Mouse (Mus musculus): Measurements from ENCODE around the gene Ubl5.
"Not testable (repeated sequence)": the region's sequence is repeated elsewhere in the genome, so short reads cannot be mapped to it uniquely, and the experiment has no call there.

Gene Ubl5

GRCm38 (mm10) chr9:20657546-20657945, 14.9 kb downstream of the Ubl5 start:
- no peak for DNase-seq (ENCODE audit: low spot score in 2 of 2)

- peak; percentile 66 to 81 for DNase-seq (ENCODE audit: low spot score in 2 of 2)
Measured at GRCm38 (mm10) chr9:20662325-20662724, 19.6 kb downstream of the Ubl5 start.

GRCm38 (mm10) chr9:20662874-20663273, 20.2 kb downstream of the Ubl5 start:
- DNase-seq (ENCODE audit: low spot score in 2 of 2): no peak

- no peak for DNase-seq (ENCODE audit: low spot score in 2 of 2)
Measured at GRCm38 (mm10) chr9:20663956-20664355, 21.3 kb downstream of the Ubl5 start.

- DNase-seq (ENCODE audit: low spot score in 2 of 2): no peak
Measured at GRCm38 (mm10) chr9:20664366-20664765, 21.7 kb downstream of the Ubl5 start.

- no peak for DNase-seq (ENCODE audit: low spot score in 2 of 2)
Measured at GRCm38 (mm10) chr9:20664982-20665637, 22.4 kb downstream of the Ubl5 start.

- DNase-seq (ENCODE audit: low spot score in 2 of 2): no peak
Measured at GRCm38 (mm10) chr9:20665925-20666324, 23.2 kb downstream of the Ubl5 start.

GRCm38 (mm10) chr9:20666510-20667034, 23.9 kb downstream of the Ubl5 start:
- no peak for DNase-seq (ENCODE audit: low spot score in 2 of 2)

- DNase-seq (ENCODE audit: low spot score in 2 of 2): no peak
Measured at GRCm38 (mm10) chr9:20668065-20668464, 25.4 kb downstream of the Ubl5 start.

- no peak for DNase-seq (ENCODE audit: low spot score in 2 of 2)
Measured at GRCm38 (mm10) chr9:20672047-20672446, 29.4 kb downstream of the Ubl5 start.

GRCm38 (mm10) chr9:20677892-20678291, 35.2 kb downstream of the Ubl5 start:
- no peak for DNase-seq (ENCODE audit: low spot score in 2 of 2)

GRCm38 (mm10) chr9:20680378-20680958, 37.8 kb downstream of the Ubl5 start:
- DNase-seq (ENCODE audit: low spot score in 2 of 2): no peak

- no peak for DNase-seq (ENCODE audit: low spot score in 2 of 2)
Measured at GRCm38 (mm10) chr9:20681546-20682388, 39.1 kb downstream of the Ubl5 start.

- no peak for DNase-seq (ENCODE audit: low spot score in 2 of 2)
Measured at GRCm38 (mm10) chr9:20682389-20682722, 39.7 kb downstream of the Ubl5 start.

- no peak for DNase-seq (ENCODE audit: low spot score in 2 of 2)
Measured at GRCm38 (mm10) chr9:20685081-20685861, 42.6 kb downstream of the Ubl5 start.

- DNase-seq (ENCODE audit: low spot score in 2 of 2): no peak
Measured at GRCm38 (mm10) chr9:20689403-20689802, 46.7 kb downstream of the Ubl5 start.

- DNase-seq (ENCODE audit: low spot score in 2 of 2): no peak
Measured at GRCm38 (mm10) chr9:20689913-20690312, 47.2 kb downstream of the Ubl5 start.

- DNase-seq (ENCODE audit: low spot score in 2 of 2): not testable (repeated sequence)
Measured at GRCm38 (mm10) chr9:20690449-20690848, 47.8 kb downstream of the Ubl5 start.

GRCm38 (mm10) chr9:20692863-20693262, 50.2 kb downstream of the Ubl5 start:
- no peak for DNase-seq (ENCODE audit: low spot score in 2 of 2)

- no peak for DNase-seq (ENCODE audit: low spot score in 2 of 2)
Measured at GRCm38 (mm10) chr9:20694721-20695235, 52.1 kb downstream of the Ubl5 start.

- DNase-seq (ENCODE audit: low spot score in 2 of 2): no peak
Measured at GRCm38 (mm10) chr9:20696107-20696712, 53.5 kb downstream of the Ubl5 start.

Data from cerebellum, postnatal 4 days (tissue).